Mouse (Mus musculus): ENCODE measurements at regions not wholly inside any gene's neighbourhood (a gene's known extent, or its start where the extent isn't known, plus 50 kb on each side); places are given as distances from the start of the nearest gene placed in this dataset.

- H3K27ac ChIP-seq (ENCODE audit: low read length), result no peak overlapping the region
- no peak overlapping the region for H3K9ac ChIP-seq (replicated peaks; ENCODE audit: low read depth, low read length)
- H3K4me3 ChIP-seq (replicated peaks; ENCODE audit: low read length), result no peak overlapping the region
- 89% methylated on average over 3 of the region's 3 CpGs for WGBS
- ATAC-seq, result no peak
- no peaks in the 10 kb centered on the region for H3K27me3 ChIP-seq (replicated peaks; ENCODE audit: control insufficient read depth, insufficient read depth, low read length)
- no peaks in the 10 kb centered on the region for H3K36me3 ChIP-seq (ENCODE audit: control insufficient read depth, insufficient read depth)
- H3K9me3 ChIP-seq (ENCODE audit: control insufficient read depth, low read length), result no peaks in the 10 kb centered on the region
- no peaks in the 10 kb centered on the region for H3K4me1 ChIP-seq (replicated peaks; ENCODE audit: control insufficient read depth, insufficient read depth, low read length)
- H3K4me2 ChIP-seq (ENCODE audit: low read length), result no peak overlapping the region
Observed at GRCm38 (mm10) chr1:35548845-35549244, 519.4 kb upstream of the Hs6st1 start.

- no peak for ATAC-seq
- Histone ChIP-seq H3K4me3 (replicated peaks; ENCODE audit: low read length) (no peak overlapping the region), H3K4me2 (ENCODE audit: low read length) (no peak overlapping the region), H3K9ac (replicated peaks; ENCODE audit: low read depth, low read length) (no peak overlapping the region), H3K27me3 (replicated peaks; ENCODE audit: control insufficient read depth, insufficient read depth, low read length) (no peaks in the 10 kb centered on the region), H3K36me3 (ENCODE audit: control insufficient read depth, insufficient read depth) (no peaks in the 10 kb centered on the region), H3K9me3 (ENCODE audit: control insufficient read depth, low read length) (no peaks in the 10 kb centered on the region), H3K27ac (ENCODE audit: low read length) (no peak overlapping the region), H3K4me1 (replicated peaks; ENCODE audit: control insufficient read depth, insufficient read depth, low read length) (no peaks in the 10 kb centered on the region)
- WGBS, result 91% methylated on average over 1 of the region's 1 CpGs
Observed at GRCm38 (mm10) chr1:35551503-35551902, 516.7 kb upstream of the Hs6st1 start.

- Histone ChIP-seq H3K27ac (ENCODE audit: low read length) (no peak overlapping the region), H3K4me2 (ENCODE audit: low read length) (no peak overlapping the region), H3K4me1 (replicated peaks; ENCODE audit: control insufficient read depth, insufficient read depth, low read length) (no peaks in the 10 kb centered on the region), H3K4me3 (replicated peaks; ENCODE audit: low read length) (no peak overlapping the region), H3K36me3 (ENCODE audit: control insufficient read depth, insufficient read depth) (no peaks in the 10 kb centered on the region), H3K9me3 (ENCODE audit: control insufficient read depth, low read length) (peaks cover 6% of the 10 kb centered on the region), H3K9ac (replicated peaks; ENCODE audit: low read depth, low read length) (no peak overlapping the region), H3K27me3 (replicated peaks; ENCODE audit: control insufficient read depth, insufficient read depth, low read length) (no peaks in the 10 kb centered on the region)
- no peak for ATAC-seq
- 90% methylated on average over 4 of the region's 4 CpGs for WGBS
Observed at GRCm38 (mm10) chr1:35562786-35563185, 505.4 kb upstream of the Hs6st1 start.

GRCm38 (mm10) chr1:35575203-35575602, 493.0 kb upstream of the Hs6st1 start:
- no peak for ATAC-seq

GRCm38 (mm10) chr1:35579392-35579791, 488.8 kb upstream of the Hs6st1 start:
- Histone ChIP-seq H3K9me3 (ENCODE audit: control insufficient read depth, low read length) (no peaks in the 10 kb centered on the region), H3K4me2 (ENCODE audit: low read length) (no peak overlapping the region), H3K4me3 (replicated peaks; ENCODE audit: low read length) (no peak overlapping the region), H3K4me1 (replicated peaks; ENCODE audit: control insufficient read depth, insufficient read depth, low read length) (no peaks in the 10 kb centered on the region), H3K36me3 (ENCODE audit: control insufficient read depth, insufficient read depth) (no peaks in the 10 kb centered on the region), H3K9ac (replicated peaks; ENCODE audit: low read depth, low read length) (no peak overlapping the region), H3K27me3 (replicated peaks; ENCODE audit: control insufficient read depth, insufficient read depth, low read length) (no peaks in the 10 kb centered on the region), H3K27ac (ENCODE audit: low read length) (no peak overlapping the region)
- 83% methylated on average over 3 of the region's 3 CpGs for WGBS
- no peak for ATAC-seq

More at GRCm38 (mm10) chr1:35575203-35575602, 493.0 kb upstream of the Hs6st1 start:
- 73% methylated on average over 1 of the region's 1 CpGs for WGBS
- no peaks in the 10 kb centered on the region for H3K4me1 ChIP-seq (replicated peaks; ENCODE audit: control insufficient read depth, insufficient read depth, low read length)
- H3K36me3 ChIP-seq (ENCODE audit: control insufficient read depth, insufficient read depth), result no peaks in the 10 kb centered on the region
- H3K4me2 ChIP-seq (ENCODE audit: low read length), result no peak overlapping the region
- no peak overlapping the region for H3K9ac ChIP-seq (replicated peaks; ENCODE audit: low read depth, low read length)
- H3K27me3 ChIP-seq (replicated peaks; ENCODE audit: control insufficient read depth, insufficient read depth, low read length), result no peaks in the 10 kb centered on the region
- no peaks in the 10 kb centered on the region for H3K9me3 ChIP-seq (ENCODE audit: control insufficient read depth, low read length)
- no peak overlapping the region for H3K27ac ChIP-seq (ENCODE audit: low read length)
- H3K4me3 ChIP-seq (replicated peaks; ENCODE audit: low read length), result no peak overlapping the region

GRCm38 (mm10) chr1:35579992-35580391, 488.2 kb upstream of the Hs6st1 start:
- Histone ChIP-seq H3K4me2 (ENCODE audit: low read length) (no peak overlapping the region), H3K9ac (replicated peaks; ENCODE audit: low read depth, low read length) (no peak overlapping the region), H3K27ac (ENCODE audit: low read length) (no peak overlapping the region), H3K27me3 (replicated peaks; ENCODE audit: control insufficient read depth, insufficient read depth, low read length) (no peaks in the 10 kb centered on the region), H3K9me3 (ENCODE audit: control insufficient read depth, low read length) (no peaks in the 10 kb centered on the region), H3K36me3 (ENCODE audit: control insufficient read depth, insufficient read depth) (no peaks in the 10 kb centered on the region), H3K4me1 (replicated peaks; ENCODE audit: control insufficient read depth, insufficient read depth, low read length) (no peaks in the 10 kb centered on the region), H3K4me3 (replicated peaks; ENCODE audit: low read length) (no peak overlapping the region)
- ATAC-seq, result no peak
- WGBS, result 83% methylated on average over 4 of the region's 4 CpGs

- Histone ChIP-seq H3K27me3 (replicated peaks; ENCODE audit: control insufficient read depth, insufficient read depth, low read length) (no peaks in the 10 kb centered on the region), H3K4me3 (replicated peaks; ENCODE audit: low read length) (no peak overlapping the region), H3K4me1 (replicated peaks; ENCODE audit: control insufficient read depth, insufficient read depth, low read length) (no peaks in the 10 kb centered on the region), H3K36me3 (ENCODE audit: control insufficient read depth, insufficient read depth) (no peaks in the 10 kb centered on the region), H3K27ac (ENCODE audit: low read length) (no peak overlapping the region), H3K9ac (replicated peaks; ENCODE audit: low read depth, low read length) (no peak overlapping the region), H3K9me3 (ENCODE audit: control insufficient read depth, low read length) (no peaks in the 10 kb centered on the region), H3K4me2 (ENCODE audit: low read length) (no peak overlapping the region)
- ATAC-seq, result no peak
- 72% methylated on average over 3 of the region's 3 CpGs for WGBS
Observed at GRCm38 (mm10) chr1:35580474-35580873, 487.7 kb upstream of the Hs6st1 start.

- no peaks in the 10 kb centered on the region for H3K36me3 ChIP-seq (ENCODE audit: control insufficient read depth, insufficient read depth)
Observed at GRCm38 (mm10) chr1:35587900-35588299, 480.3 kb upstream of the Hs6st1 start.

GRCm38 (mm10) chr1:35588939-35589338, 479.3 kb upstream of the Hs6st1 start:
- ATAC-seq, result no peak
- Histone ChIP-seq H3K4me1 (replicated peaks; ENCODE audit: control insufficient read depth, insufficient read depth, low read length) (0 out of 2 replicates have a peak, but pooled peaks cover 2% of the 10 kb centered on the region), H3K4me3 (replicated peaks; ENCODE audit: low read length) (no peak overlapping the region), H3K9me3 (ENCODE audit: control insufficient read depth, low read length) (no peaks in the 10 kb centered on the region), H3K27me3 (replicated peaks; ENCODE audit: control insufficient read depth, insufficient read depth, low read length) (no peaks in the 10 kb centered on the region), H3K27ac (ENCODE audit: low read length) (no peak overlapping the region), H3K36me3 (ENCODE audit: control insufficient read depth, insufficient read depth) (no peaks in the 10 kb centered on the region), H3K4me2 (ENCODE audit: low read length) (no peak overlapping the region), H3K9ac (replicated peaks; ENCODE audit: low read depth, low read length) (no peak overlapping the region)
- 59% methylated on average over 3 of the region's 3 CpGs for WGBS

More at GRCm38 (mm10) chr1:35587900-35588299, 480.3 kb upstream of the Hs6st1 start:
- Histone ChIP-seq H3K9me3 (ENCODE audit: control insufficient read depth, low read length) (no peaks in the 10 kb centered on the region), H3K4me1 (replicated peaks; ENCODE audit: control insufficient read depth, insufficient read depth, low read length) (0 out of 2 replicates have a peak, but pooled peaks cover 2% of the 10 kb centered on the region), H3K27me3 (replicated peaks; ENCODE audit: control insufficient read depth, insufficient read depth, low read length) (no peaks in the 10 kb centered on the region), H3K9ac (replicated peaks; ENCODE audit: low read depth, low read length) (no peak overlapping the region), H3K4me2 (ENCODE audit: low read length) (no peak overlapping the region), H3K27ac (ENCODE audit: low read length) (no peak overlapping the region), H3K4me3 (replicated peaks; ENCODE audit: low read length) (no peak overlapping the region)
- WGBS, result 93% methylated on average over 2 of the region's 2 CpGs
- ATAC-seq, result no peak

GRCm38 (mm10) chr1:35600847-35601246, 467.4 kb upstream of the Hs6st1 start:
- Histone ChIP-seq H3K4me2 (ENCODE audit: low read length) (no peak overlapping the region), H3K4me1 (replicated peaks; ENCODE audit: control insufficient read depth, insufficient read depth, low read length) (no peaks in the 10 kb centered on the region), H3K27me3 (replicated peaks; ENCODE audit: control insufficient read depth, insufficient read depth, low read length) (no peaks in the 10 kb centered on the region), H3K9me3 (ENCODE audit: control insufficient read depth, low read length) (peaks cover 2% of the 10 kb centered on the region; the same call in 1 of the 2 replicates), H3K4me3 (replicated peaks; ENCODE audit: low read length) (no peak overlapping the region), H3K9ac (replicated peaks; ENCODE audit: low read depth, low read length) (no peak overlapping the region), H3K27ac (ENCODE audit: low read length) (no peak overlapping the region), H3K36me3 (ENCODE audit: control insufficient read depth, insufficient read depth) (no peaks in the 10 kb centered on the region)
- ATAC-seq, result no peak
- WGBS, result 95% methylated on average over 3 of the region's 3 CpGs

Data from forebrain, embryonic 16.5 days (tissue).